Comparison of ENCODE assay signal across 20 mouse cellular contexts in genomic region chr15:99831535-99831934, GRCm38 (mm10). TPM values are rescaled to one million over a fixed set of nuclear protein-coding genes. Genes with fewer than 3 reads are reported as not detected.
DNase-seq lines count a peak whose midpoint lies in the region; ATAC-seq and TF ChIP-seq lines count a peak whose summit lies in the region.
"Had no signal": no experiment of that assay in that cellular context is flagged by ENCODE, and none has a peak within 500 bp of the region (broad histone marks: within the 10 kb centered on the region; RNA-seq: fewer than 3 reads in every experiment).

No protein-coding gene starts in this region.

- ATAC-seq in embryonic facial prominence, embryonic 12.5 days (ENCODE audit: insufficient number of reproducible peaks, insufficient read depth, low FRiP score, low TSS enrichment), result no peak
- no peak for ATAC-seq in midbrain, postnatal 0 days (ENCODE audit: low FRiP score)

- no peak overlapping the region for H3K4me3 ChIP-seq in embryonic facial prominence, embryonic 12.5 days
- no peak overlapping the region for H3K4me3 ChIP-seq in midbrain, postnatal 0 days (ENCODE audit: low read depth, low read length)
- H3K4me3 ChIP-seq: forebrain, embryonic 12.5 days; heart, embryonic 12.5 days; liver, embryonic 15.5 days; megakaryocyte, embryonic 14.5 days; neural tube, embryonic 12.5 days had no signal

- H3K36me3 ChIP-seq in embryonic facial prominence, embryonic 12.5 days, result no peaks in the 10 kb centered on the region
- no peaks in the 10 kb centered on the region for H3K36me3 ChIP-seq in midbrain, postnatal 0 days (ENCODE audit: insufficient read depth, low read length)
- H3K36me3 ChIP-seq: forebrain, embryonic 12.5 days; heart, embryonic 12.5 days; liver, embryonic 15.5 days; neural tube, embryonic 12.5 days had no signal

- H3K9ac ChIP-seq in embryonic facial prominence, embryonic 12.5 days, result no peak overlapping the region
- H3K9ac ChIP-seq in midbrain, postnatal 0 days (replicated peaks; ENCODE audit: low read length, poor library complexity, severe bottlenecking), result no peak overlapping the region
- H3K9ac ChIP-seq: forebrain, embryonic 12.5 days; heart, embryonic 12.5 days; liver, embryonic 15.5 days; neural tube, embryonic 12.5 days had no signal

- TF ChIP-seq CTCF in midbrain, postnatal 0 days (IDR thresholded peaks at IDR 0.05), result no peak

- peak overlapping the region; percentile 36; the same call in 1 of the 2 replicates for H3K27ac ChIP-seq in embryonic facial prominence, embryonic 12.5 days
- H3K27ac ChIP-seq in midbrain, postnatal 0 days (ENCODE audit: low read depth, low read length), result no peak overlapping the region
- H3K27ac ChIP-seq: forebrain, embryonic 12.5 days; liver, embryonic 15.5 days; neural tube, embryonic 12.5 days had no signal

- H3K4me1 ChIP-seq in embryonic facial prominence, embryonic 12.5 days, result no peaks in the 10 kb centered on the region
- no peaks in the 10 kb centered on the region for H3K4me1 ChIP-seq in midbrain, postnatal 0 days (ENCODE audit: insufficient read depth, low read length)
- H3K4me1 ChIP-seq: neural tube, embryonic 12.5 days had no signal

- intact Hi-C loops in left cerebral cortex, postnatal 4 days (cut with DNase I), result no loop called here

- H3K27me3 ChIP-seq in embryonic facial prominence, embryonic 12.5 days, result no peaks in the 10 kb centered on the region
- no peaks in the 10 kb centered on the region for H3K27me3 ChIP-seq in midbrain, postnatal 0 days (ENCODE audit: insufficient read depth, low read length)
- H3K27me3 ChIP-seq: forebrain, embryonic 12.5 days; heart, embryonic 12.5 days; liver, embryonic 15.5 days; neural tube, embryonic 12.5 days had no signal

- 36% methylated on average over 5 of the region's 5 CpGs for WGBS in embryonic facial prominence, embryonic 12.5 days
- 75% methylated on average over 5 of the region's 5 CpGs for WGBS in midbrain, postnatal 0 days

- H3K4me2 ChIP-seq in embryonic facial prominence, embryonic 12.5 days (replicated peaks), result no peak overlapping the region
- no peak overlapping the region for H3K4me2 ChIP-seq in midbrain, postnatal 0 days (ENCODE audit: low read depth, low read length, poor library complexity, severe bottlenecking)
- H3K4me2 ChIP-seq: forebrain, embryonic 12.5 days; heart, embryonic 12.5 days; liver, embryonic 15.5 days; neural tube, embryonic 12.5 days had no signal

- H3K9me3 ChIP-seq in embryonic facial prominence, embryonic 12.5 days, result no peaks in the 10 kb centered on the region
- no peaks in the 10 kb centered on the region for H3K9me3 ChIP-seq in midbrain, postnatal 0 days (ENCODE audit: low read length)
- H3K9me3 ChIP-seq: forebrain, embryonic 12.5 days; liver, embryonic 15.5 days; neural tube, embryonic 12.5 days had no signal

- peak; percentile 24 for DNase-seq in heart, postnatal 4 days
- no peak for DNase-seq in heart, adult 11 months
- DNase-seq in adipocyte (ENCODE audit: low spot score), result peak; percentile 42
- DNase-seq in lung, postnatal 25 days (ENCODE audit: low spot score), result peak; percentile 49
- DNase-seq in midbrain, postnatal 0 days (ENCODE audit: low spot score), result no peak
- DNase-seq in testis, postnatal 14 days (ENCODE audit: low spot score), result no peak
- no peak for DNase-seq in left cerebral cortex, postnatal 4 days
- DNase-seq: adrenal gland, adult 2 months; cerebellum, adult 11 months; cerebellum, postnatal 25 days; gastrocnemius, postnatal 14 days; kidney, adult 11 months; kidney, postnatal 25 days; layer of hippocampus, adult 9-11 months had no signal

RNA-seq across cellular contexts. Expression of gene Lima1, which starts 43.7 kb away (rescaled TPM):
- total RNA-seq in heart, postnatal 4 days (2021), result 10 to 100 TPM; 26.9 to 32.3 TPM
- 86.5 and 92.7 TPM in 2 replicates for polyA plus RNA-seq in embryonic facial prominence, embryonic 12.5 days (2016; fragmentation: Nextera tagmentation; extraction: Ambion mirVana)
- total RNA-seq in midbrain, postnatal 0 days (2014; rRNA removed), result 6.4 and 8.7 TPM in 2 replicates
- polyA plus RNA-seq in midbrain, postnatal 0 days (2015; fragmentation: Nextera tagmentation; extraction: Ambion mirVana), result 6.7 and 7.8 TPM in 2 replicates
- 10 to 100 TPM; 13.6 to 15.6 TPM for total RNA-seq in left cerebral cortex, postnatal 4 days (2021)

RNA-seq across cellular contexts. Expression of gene Cers5, which starts 58.9 kb away (rescaled TPM):
- 10 to 100 TPM; 29.3 to 31.3 TPM for total RNA-seq in heart, postnatal 4 days (2021)
- 70.1 and 74.9 TPM in 2 replicates for polyA plus RNA-seq in embryonic facial prominence, embryonic 12.5 days (2016; fragmentation: Nextera tagmentation; extraction: Ambion mirVana)
- total RNA-seq in midbrain, postnatal 0 days (2014; rRNA removed), result 93.5 and 94.2 TPM in 2 replicates
- polyA plus RNA-seq in midbrain, postnatal 0 days (2015; fragmentation: Nextera tagmentation; extraction: Ambion mirVana), result 75.8 and 76.8 TPM in 2 replicates
- total RNA-seq in left cerebral cortex, postnatal 4 days (2021), result 10 to 100 TPM; 58.0 to 62.3 TPM

Comparison
In these comparisons a context has a peak if more than half of its experiments do, and no peak if none do; other contexts are left out.
1. DNase-seq: peak in heart, postnatal 4 days (single experiment), adipocyte (single experiment) and lung, postnatal 25 days (single experiment); none in heart, adult 11 months (single experiment), midbrain, postnatal 0 days (single experiment), testis, postnatal 14 days (single experiment) and left cerebral cortex, postnatal 4 days (single experiment).